Mouse (Mus musculus): ENCODE measurements around the gene Epb41l2.

DNA sequence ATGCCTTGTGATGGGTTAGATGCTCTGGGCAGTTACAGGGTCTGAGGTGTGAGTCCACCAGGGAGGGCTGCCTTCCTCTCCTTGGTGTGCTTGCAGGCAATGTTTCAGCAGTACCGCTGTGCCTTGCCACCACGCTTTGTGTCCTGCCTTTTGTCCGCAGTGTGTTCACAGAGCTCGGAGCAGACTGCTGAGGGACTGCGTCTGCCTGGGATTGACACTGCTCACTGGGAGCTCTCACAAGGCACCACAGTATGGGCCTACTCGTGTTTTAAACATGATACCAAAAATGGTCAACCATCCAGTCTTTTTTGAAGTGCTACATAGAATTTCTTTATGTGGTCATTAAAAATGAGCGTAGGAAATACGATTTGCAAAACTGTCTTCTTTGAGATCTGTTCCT lies 164.1 kb downstream of the Epb41l2 start:
- no peak for TF ChIP-seq CTCF (IDR thresholded peaks at IDR 0.05; ENCODE audit: extremely low read depth, insufficient read depth, insufficient read length, insufficient replicate concordance)
- no peak for TF ChIP-seq POLR2A (IDR thresholded peaks at IDR 0.05; ENCODE audit: low read depth, low read length)

Measured in spleen, adult 2 months (tissue).